Mouse (Mus musculus) embryonic facial prominence, embryonic 10.5 days (tissue): ENCODE results near the gene Lpar5. TPM values are rescaled to one million over a fixed set of nuclear protein-coding genes. Genes with fewer than 3 reads are reported as not detected.
A peak's percentile ranks its signal among the peaks of the same experiment; 100 is the strongest.
"Not testable (repeated sequence)": the region's sequence is repeated elsewhere in the genome, so short reads cannot be mapped to it uniquely, and the experiment has no call there.

Experiments used
- DNase-seq: peaks from one replicate; pipeline ENCODE4 v3.0.0-alpha.2; 2017; ENCODE audit warnings: low spot score
- H3K27ac ChIP-seq: fragments of 300-500 bp; sonication (generic); replicated peaks from 2 replicates; pipeline ENCODE4 v1.5.1; 2016; ENCODE audit warnings: mild to moderate bottlenecking
- H3K27me3 ChIP-seq: fragments of 300-500 bp; sonication (generic); replicated peaks from 2 replicates; pipeline ENCODE4 v1.6.1; 2016; ENCODE audit warnings: low read depth, mild to moderate bottlenecking; ENCODE audit not compliant: poor library complexity, severe bottlenecking
- H3K36me3 ChIP-seq: fragments of 300-500 bp; sonication (generic); replicated peaks from 2 replicates; pipeline ENCODE4 v1.6.1; 2016; ENCODE audit warnings: mild to moderate bottlenecking, moderate library complexity
- H3K4me1 ChIP-seq: fragments of 300-500 bp; sonication (generic); 2 replicates; pipeline ENCODE4 v1.6.1; 2016
- H3K4me3 ChIP-seq: fragments of 300-500 bp; sonication (generic); 2 replicates; pipeline ENCODE4 v1.5.1; 2016; ENCODE audit warnings: mild to moderate bottlenecking, moderate library complexity
- H3K9me3 ChIP-seq: fragments of 300-500 bp; sonication (generic); 2 replicates; pipeline ENCODE4 v1.6.1; 2016; ENCODE audit warnings: mild to moderate bottlenecking
- WGBS: fragments of 180-500 bp; shearing (Covaris S2); methylation state at CpG from one replicate; pipeline ENCODE4 v1.1.7; 2016; 5-methylcytosine and 5-hydroxymethylcytosine counted together
- polyA plus RNA-seq: library from polyadenylated mRNA; unstranded; fragments of >200 nt; fragmentation: Nextera tagmentation; extraction: Ambion mirVana; gene quantifications from 2 replicates; pipeline ENCODE4 v1.2.1, GENCODE M21; 2016

Gene Lpar5
- polyA plus RNA-seq, 1 experiment from 2014 or later = 0.10 TPM

- Histone ChIP-seq H3K36me3 (peaks cover 4% of the 10 kb centered on the region; the same call in 1 of the 2 replicates), H3K4me3 (no peak overlapping the region), H3K4me1 (peaks cover 12% of the 10 kb centered on the region), H3K27me3 (no peaks in the 10 kb centered on the region), H3K9me3 (no peaks in the 10 kb centered on the region), H3K27ac (no peak overlapping the region)
- DNase-seq = no peak
- 84% methylated on average over 5 of the region's 5 CpGs for whole genome bisulfite sequencing
Measured at GRCm38 (mm10) chr6:125062511-125062910, 5.2 kb upstream of the Lpar5 start.

GRCm38 (mm10) chr6:125063906-125064305, 3.8 kb upstream of the Lpar5 start:
- Histone ChIP-seq H3K4me1 (peaks cover 12% of the 10 kb centered on the region), H3K27ac (no peak overlapping the region), H3K9me3 (no peaks in the 10 kb centered on the region), H3K27me3 (no peaks in the 10 kb centered on the region; the same call in 1 of the 2 replicates), H3K36me3 (no peaks in the 10 kb centered on the region), H3K4me3 (no peak overlapping the region)
- no peak for DNase-seq
- 92% methylated on average over 6 of the region's 6 CpGs for WGBS

- not testable (repeated sequence) for H3K36me3 ChIP-seq, H3K27ac ChIP-seq, H3K9me3 ChIP-seq, H3K4me3 ChIP-seq, H3K27me3 ChIP-seq, DNase-seq
- H3K4me1 ChIP-seq = peaks cover 12% of the 10 kb centered on the region
- no CpG with 5 or more reads among the region's 1 CpGs for WGBS
Measured at GRCm38 (mm10) chr6:125065223-125065622, 2.5 kb upstream of the Lpar5 start.

- no peak for DNase-seq
- no peaks in the 10 kb centered on the region for H3K9me3 ChIP-seq
- H3K36me3 ChIP-seq = no peaks in the 10 kb centered on the region
- WGBS = 84% methylated on average over 18 of the region's 18 CpGs
- no peaks in the 10 kb centered on the region; the same call in 1 of the 2 replicates for H3K27me3 ChIP-seq
- H3K27ac ChIP-seq = peak overlapping the region; percentile 41; the same call in 1 of the 2 replicates
- peaks cover 5% of the 10 kb centered on the region for H3K4me1 ChIP-seq
- no peak overlapping the region for H3K4me3 ChIP-seq
Measured at GRCm38 (mm10) chr6:125071170-125071895, 3.6 kb downstream of the Lpar5 start.

- Histone ChIP-seq H3K27me3 (no peaks in the 10 kb centered on the region; the same call in 1 of the 2 replicates), H3K4me3 (no peak overlapping the region), H3K9me3 (no peaks in the 10 kb centered on the region), H3K27ac (peak overlapping the region; percentile 41; the same call in 1 of the 2 replicates), H3K36me3 (no peaks in the 10 kb centered on the region), H3K4me1 (peaks cover 5% of the 10 kb centered on the region)
- 17% methylated on average over 2 of the region's 2 CpGs for WGBS
- peak; percentile 43 for DNase-seq
Measured at GRCm38 (mm10) chr6:125071896-125072279, 4.2 kb downstream of the Lpar5 start.

GRCm38 (mm10) chr6:125073825-125074224, 6.1 kb downstream of the Lpar5 start:
- 73% methylated on average over 8 of the region's 8 CpGs for WGBS
- Histone ChIP-seq H3K27me3 (no peaks in the 10 kb centered on the region), H3K4me1 (peaks cover 5% of the 10 kb centered on the region), H3K4me3 (no peak overlapping the region), H3K9me3 (no peaks in the 10 kb centered on the region), H3K36me3 (no peaks in the 10 kb centered on the region), H3K27ac (no peak overlapping the region)
- no peak for DNase-seq

- H3K27me3 ChIP-seq = peaks cover 24% of the 10 kb centered on the region
- H3K36me3 ChIP-seq = no peaks in the 10 kb centered on the region
- WGBS = 27% methylated on average over 25 of the region's 25 CpGs
- H3K4me1 ChIP-seq = peaks cover 22% of the 10 kb centered on the region
- H3K27ac ChIP-seq = peak overlapping the region; percentile 88
- DNase-seq = no peak
- H3K9me3 ChIP-seq = no peaks in the 10 kb centered on the region
- peak overlapping the region; percentile 64 for H3K4me3 ChIP-seq
Measured at GRCm38 (mm10) chr6:125081394-125081793, 13.7 kb downstream of the Lpar5 start.

- peak overlapping the region; percentile 88 for H3K27ac ChIP-seq
- H3K4me3 ChIP-seq = peak overlapping the region; percentile 64
- H3K4me1 ChIP-seq = peaks cover 22% of the 10 kb centered on the region
- H3K9me3 ChIP-seq = no peaks in the 10 kb centered on the region
- no peaks in the 10 kb centered on the region for H3K36me3 ChIP-seq
- 21% methylated on average over 45 of the region's 45 CpGs for WGBS
- peak; percentile 94 for DNase-seq
- H3K27me3 ChIP-seq = peaks cover 24% of the 10 kb centered on the region
Measured at GRCm38 (mm10) chr6:125081797-125082560, 14.3 kb downstream of the Lpar5 start.

- no peak overlapping the region for H3K27ac ChIP-seq
- H3K4me3 ChIP-seq = no peak overlapping the region
- H3K9me3 ChIP-seq = no peaks in the 10 kb centered on the region
- DNase-seq = no peak
- no peaks in the 10 kb centered on the region for H3K36me3 ChIP-seq
- peaks cover 24% of the 10 kb centered on the region for H3K27me3 ChIP-seq
- peaks cover 24% of the 10 kb centered on the region for H3K4me1 ChIP-seq
- WGBS = 92% methylated on average over 7 of the region's 7 CpGs
Measured at GRCm38 (mm10) chr6:125082801-125083386, 15.2 kb downstream of the Lpar5 start.

- Histone ChIP-seq H3K36me3 (no peaks in the 10 kb centered on the region), H3K27me3 (peaks cover 24% of the 10 kb centered on the region), H3K4me1 (peaks cover 39% of the 10 kb centered on the region), H3K9me3 (no peaks in the 10 kb centered on the region), H3K4me3 (no peak overlapping the region), H3K27ac (0 out of 2 replicates have a peak overlapping the region, but pooled peaks have one; percentile 0)
- WGBS = 5% methylated on average over 4 of the region's 4 CpGs
- DNase-seq = peak; percentile 71
Measured at GRCm38 (mm10) chr6:125084424-125084823, 16.7 kb downstream of the Lpar5 start.

GRCm38 (mm10) chr6:125087937-125088336, 20.2 kb downstream of the Lpar5 start:
- DNase-seq = no peak
- 81% methylated on average over 3 of the region's 3 CpGs for WGBS
- peak overlapping the region; percentile 94 for H3K27ac ChIP-seq
- 0 out of 2 replicates have a peak, but pooled peaks cover 6% of the 10 kb centered on the region for H3K27me3 ChIP-seq
- no peaks in the 10 kb centered on the region for H3K36me3 ChIP-seq
- no peaks in the 10 kb centered on the region for H3K9me3 ChIP-seq
- peaks cover 41% of the 10 kb centered on the region for H3K4me1 ChIP-seq
- 0 out of 2 replicates have a peak overlapping the region, but pooled peaks have one; percentile 46 for H3K4me3 ChIP-seq

GRCm38 (mm10) chr6:125088561-125089321, 21.0 kb downstream of the Lpar5 start:
- Histone ChIP-seq H3K4me1 (peaks cover 38% of the 10 kb centered on the region), H3K4me3 (peak overlapping the region; percentile 46), H3K27ac (peak overlapping the region; percentile 94), H3K36me3 (no peaks in the 10 kb centered on the region), H3K27me3 (no peaks in the 10 kb centered on the region), H3K9me3 (no peaks in the 10 kb centered on the region)
- DNase-seq = peak; percentile 92
- WGBS = 3% methylated on average over 20 of the region's 20 CpGs
